Mouse (Mus musculus) cerebellum, adult 2 months (tissue): Measurements from ENCODE around the gene Trappc3l. TPM values are rescaled to one million over a fixed set of nuclear protein-coding genes. Genes with fewer than 3 reads are reported as not detected.
A peak's percentile ranks its signal among the peaks of the same experiment; 100 is the strongest.

ENCODE experiments used
- DNase-seq, 2 experiments: peaks; one replicate each; pipeline ENCODE4 v3.0.0; 2021
- H3K27ac ChIP-seq: fragments of 200-500 bp; 2 replicates; pipeline ENCODE4 v1.5.1; 2012; ENCODE audit warnings: low read length, control low read depth, inconsistent platforms; ENCODE audit not compliant: insufficient read depth
- H3K27me3 ChIP-seq: fragments of 200-500 bp; 2 replicates; pipeline ENCODE4 v1.6.1; 2012; ENCODE audit warnings: inconsistent platforms, mild to moderate bottlenecking, low read length, moderate library complexity; ENCODE audit not compliant: control insufficient read depth, insufficient read depth
- H3K4me1 ChIP-seq: fragments of 200-500 bp; 2 replicates; pipeline ENCODE4 v1.6.1; 2011; ENCODE audit warnings: low read length; ENCODE audit not compliant: control insufficient read depth, insufficient read depth
- H3K4me3 ChIP-seq: fragments of 200-500 bp; replicated peaks from 2 replicates; pipeline ENCODE3; 2011; ENCODE audit warnings: mild to moderate bottlenecking, low read depth, low read length, control low read depth; ENCODE audit not compliant: insufficient read depth
- CTCF ChIP-seq: fragments of 200-500 bp; IDR thresholded peaks from 2 replicates; pipeline ENCODE4 v1.5.1; 2011; ENCODE audit warnings: low read depth, mild to moderate bottlenecking, control low read depth, low read length, moderate library complexity, borderline replicate concordance; ENCODE audit not compliant: insufficient read depth
- POLR2A ChIP-seq: fragments of 200-500 bp; IDR thresholded peaks from 2 replicates; pipeline ENCODE4 v1.6.1; 2011; ENCODE audit warnings: low read length, control low read depth, borderline replicate concordance; ENCODE audit not compliant: insufficient read depth
- whole genome bisulfite sequencing: fragments of 180-500 bp; shearing (Covaris S2); methylation state at CpG from one replicate; pipeline ENCODE4 v1.1.7; 2018; 5-methylcytosine and 5-hydroxymethylcytosine counted together
- polyA plus RNA-seq: library from polyadenylated mRNA; depleted of rRNA; stranded (reverse); fragments of >200 nt; gene quantifications from 2 replicates; pipeline ENCODE4 v1.2.3, GENCODE M21; 2012

The Trappc3l gene
- polyA plus RNA-seq, 1 experiment: not detected

GRCm38 (mm10) chr10:34096418-34096883, 59.1 kb downstream of the Trappc3l start, which contains the start of gene Calhm5:
TSS of gene Calhm5 (minus strand) at chr10:34096519.
- 9% methylated on average over 9 of the region's 9 CpGs for WGBS
- TF ChIP-seq CTCF (peak; percentile 20; the same call in 1 of the 2 replicates), POLR2A (no peak)
- Histone ChIP-seq H3K4me1 (no peaks in the 10 kb centered on the region), H3K27me3 (no peaks in the 10 kb centered on the region), H3K4me3 (peak within 1 kb of the TSS; percentile 58), H3K27ac (no peak within 1 kb of the TSS)
- peak; percentile 16 for DNase-seq

DNA sequence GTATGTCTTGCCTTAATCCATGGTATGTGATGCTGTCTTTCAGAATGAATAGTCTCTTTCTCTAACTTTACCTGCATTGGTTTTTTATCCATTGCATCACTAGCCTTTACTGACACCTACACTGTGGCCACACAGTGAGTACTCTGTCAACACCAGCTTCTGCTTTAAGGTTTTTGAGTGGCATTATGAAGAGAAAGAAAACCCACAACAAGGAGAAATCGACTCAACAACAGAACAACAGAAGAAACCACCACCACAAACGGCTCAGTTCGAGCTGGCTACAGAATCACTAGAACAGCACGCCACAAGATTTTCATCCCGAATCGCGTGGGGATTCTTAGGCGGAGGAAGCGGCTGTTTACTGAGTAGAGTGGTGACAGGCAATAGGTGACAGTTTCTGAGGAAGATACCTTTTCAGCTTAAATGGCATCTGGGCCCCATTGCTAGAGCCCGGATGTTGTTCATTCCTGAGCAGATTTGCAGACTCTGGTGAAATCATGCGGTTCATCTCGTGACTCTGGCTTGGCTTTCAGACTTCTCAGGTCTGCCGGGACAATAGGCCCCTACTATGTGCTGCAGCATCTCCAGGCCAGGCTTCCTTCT, 73.6 kb downstream of the Trappc3l start:
- no peak for DNase-seq
- Histone ChIP-seq H3K27ac (no peak overlapping the region), H3K4me3 (no peak overlapping the region), H3K4me1 (no peaks in the 10 kb centered on the region), H3K27me3 (no peaks in the 10 kb centered on the region)
- TF ChIP-seq POLR2A (no peak), CTCF (no peak)
- WGBS: 87% methylated on average over 13 of the region's 13 CpGs

DNA sequence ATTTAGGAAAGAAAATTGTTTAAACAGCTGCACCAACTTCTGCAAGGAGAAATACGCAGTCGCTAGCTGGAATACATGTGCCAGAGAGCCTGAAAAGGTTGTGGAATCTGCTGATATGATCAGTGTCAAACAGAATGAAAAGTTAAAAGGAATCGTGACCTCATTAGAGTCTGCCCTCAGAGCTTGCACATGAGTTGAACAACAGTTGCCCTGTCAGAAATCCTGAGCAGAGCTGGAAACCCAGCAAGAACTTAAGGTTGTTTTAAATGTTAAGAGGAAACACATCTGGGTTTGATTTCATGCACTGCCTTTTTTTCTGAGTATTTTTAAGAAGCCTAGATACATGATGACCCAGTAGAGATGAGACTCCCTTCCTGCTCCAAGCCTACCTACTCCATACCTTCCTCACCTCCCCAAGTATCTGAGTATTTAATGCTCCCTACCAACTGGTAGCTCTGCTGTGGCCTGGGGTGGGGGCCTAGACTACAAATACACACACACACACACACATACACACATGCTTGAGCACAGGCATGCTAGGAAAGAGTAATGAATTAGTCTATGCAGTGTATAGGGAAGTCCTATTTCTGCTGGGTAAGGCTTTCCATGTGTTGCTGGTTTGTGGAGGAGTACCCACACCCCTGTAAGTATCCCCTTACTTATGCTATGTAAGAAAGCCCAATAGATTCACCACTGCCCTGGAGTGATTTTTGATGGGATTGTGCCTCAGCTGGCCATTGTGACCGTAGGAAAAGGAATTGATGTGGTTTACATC, 74.8 kb downstream of the Trappc3l start:
- H3K4me1 ChIP-seq: no peaks in the 10 kb centered on the region
- no peaks in the 10 kb centered on the region for H3K27me3 ChIP-seq
- no peak for DNase-seq
- H3K27ac ChIP-seq: no peak overlapping the region
- TF ChIP-seq POLR2A (no peak), CTCF (no peak)
- H3K4me3 ChIP-seq: no peak overlapping the region
- WGBS: 80% methylated on average over 4 of the region's 4 CpGs

DNA sequence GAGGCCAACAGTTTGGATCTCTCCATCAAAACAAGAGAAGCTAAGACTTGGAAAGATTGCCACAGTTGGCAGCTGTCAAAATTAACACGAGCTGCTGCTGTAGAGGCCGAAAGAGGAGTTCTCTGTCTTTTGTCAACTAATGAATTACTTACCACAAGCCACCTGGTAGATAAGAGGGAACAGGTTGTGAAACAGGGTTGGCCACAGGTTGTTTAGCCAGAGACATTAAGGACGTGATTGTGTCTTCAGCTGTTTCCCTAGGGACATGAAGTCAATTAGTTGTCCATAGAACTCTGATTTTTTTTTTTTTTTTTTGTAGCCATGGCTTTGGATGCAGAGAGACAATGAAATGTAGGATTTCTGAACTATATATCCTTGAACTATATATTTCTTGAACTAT, 79.7 kb downstream of the Trappc3l start:
- WGBS: 63% methylated on average over 3 of the region's 3 CpGs

GRCm38 (mm10) chr10:34117770-34118169, 80.4 kb downstream of the Trappc3l start:
- no peak for DNase-seq
- no peaks in the 10 kb centered on the region for H3K4me1 ChIP-seq
- no peak overlapping the region for H3K4me3 ChIP-seq
- no peaks in the 10 kb centered on the region for H3K27me3 ChIP-seq
- TF ChIP-seq CTCF (no peak), POLR2A (no peak)
- H3K27ac ChIP-seq: no peak overlapping the region

More for the DNA sequence above, 79.7 kb downstream of the Trappc3l start:
- no peaks in the 10 kb centered on the region for H3K4me1 ChIP-seq
- H3K4me3 ChIP-seq: no peak overlapping the region
- DNase-seq: no peak
- no peak overlapping the region for H3K27ac ChIP-seq
- no peaks in the 10 kb centered on the region for H3K27me3 ChIP-seq
- TF ChIP-seq CTCF (no peak), POLR2A (no peak)

GRCm38 (mm10) chr10:34118421-34118820, 81.0 kb downstream of the Trappc3l start:
- Histone ChIP-seq H3K27ac (no peak overlapping the region), H3K4me1 (no peaks in the 10 kb centered on the region), H3K27me3 (no peaks in the 10 kb centered on the region), H3K4me3 (no peak overlapping the region)
- WGBS: 85% methylated on average over 2 of the region's 2 CpGs
- no peak for TF ChIP-seq POLR2A
- no peak for TF ChIP-seq CTCF
- DNase-seq: no peak

- TF ChIP-seq POLR2A: no peak
- no peak for TF ChIP-seq CTCF
- peak within 1 kb of the TSS; percentile 5 for H3K4me3 ChIP-seq
- H3K4me1 ChIP-seq: no peaks in the 10 kb centered on the region
- no peak within 1 kb of the TSS for H3K27ac ChIP-seq
- 13% methylated on average over 44 of the region's 44 CpGs for WGBS
- DNase-seq: peak in 1 of 2 experiments; percentile 8
- no peaks in the 10 kb centered on the region for H3K27me3 ChIP-seq
Observed at GRCm38 (mm10) chr10:34127392-34128378, 90.3 kb downstream of the Trappc3l start, which contains the start of gene Calhm6. TSS of gene Calhm6 (minus strand) at chr10:34127984.
